Mouse (Mus musculus): ENCODE data around the gene Hes7.

The Hes7 gene

GRCm38 (mm10) chr11:69120221-69121000, at the start of gene Hes7:
Hes7 (plus strand) TSS chr11:69120404.
- peak; percentile 69 for DNase-seq

DNA sequence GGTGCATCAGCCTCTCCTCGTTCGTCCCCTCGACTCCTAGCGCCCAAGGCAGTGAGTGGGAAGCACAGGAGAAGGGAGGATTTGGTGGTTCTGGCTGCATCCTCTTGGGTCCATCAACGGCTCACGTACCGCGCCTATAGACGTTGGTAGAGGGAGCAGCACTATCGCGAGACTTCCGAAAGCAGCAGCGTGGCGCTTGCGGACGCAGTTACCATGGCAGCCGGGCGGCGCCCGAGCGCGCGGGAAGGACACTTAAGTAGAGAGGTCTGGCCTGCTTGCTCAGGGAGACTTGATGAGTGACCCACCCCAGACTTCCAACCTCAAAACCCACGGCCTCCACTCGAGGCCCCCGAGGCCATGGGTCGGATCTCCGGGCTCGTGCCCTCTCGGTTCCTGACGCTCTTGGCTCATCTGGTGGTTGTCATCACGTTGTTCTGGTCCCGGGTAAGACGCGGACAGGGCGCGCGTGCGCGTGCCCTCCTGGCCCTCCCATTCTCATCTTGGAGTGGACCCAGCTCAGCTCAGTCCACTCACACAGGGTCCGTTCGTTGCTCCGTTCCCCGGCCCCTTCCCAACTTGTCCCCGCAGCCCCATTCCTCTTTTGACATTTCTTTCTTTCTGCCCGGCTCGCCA, 49.5 kb upstream of the Hes7 start, which contains the start of gene Tmem107:
Gene Tmem107 (plus strand): TSS at position 217 of the 633 bp plus-strand sequence.
- peak; percentile 98 for DNase-seq

DNA sequence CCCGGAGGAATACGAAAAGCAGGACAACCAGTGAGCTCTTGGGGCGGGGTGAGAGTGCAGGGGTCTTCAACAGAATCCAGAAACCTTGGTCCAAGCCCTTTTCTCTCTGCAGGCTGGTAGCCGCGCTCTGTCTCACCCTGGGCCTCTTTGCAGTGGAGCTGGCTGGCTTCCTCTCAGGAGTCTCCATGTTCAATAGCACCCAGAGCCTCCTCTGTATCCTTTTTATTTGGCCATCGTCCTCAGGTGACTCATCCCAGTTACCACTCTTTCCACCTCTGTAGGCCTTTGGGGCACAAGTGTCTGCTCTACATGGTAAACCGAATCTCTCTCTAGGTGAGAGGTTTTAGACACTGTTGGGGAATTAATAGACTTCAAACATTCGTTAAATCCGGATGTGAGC, 48.9 kb upstream of the Hes7 start:
- no peak for DNase-seq

- no peak for DNase-seq
These were observed 48.0 kb upstream of the Hes7 start for GRCm38 (mm10) chr11:69072234-69072633.

GRCm38 (mm10) chr11:69072666-69073064, 47.5 kb upstream of the Hes7 start:
- no peak for DNase-seq

DNA sequence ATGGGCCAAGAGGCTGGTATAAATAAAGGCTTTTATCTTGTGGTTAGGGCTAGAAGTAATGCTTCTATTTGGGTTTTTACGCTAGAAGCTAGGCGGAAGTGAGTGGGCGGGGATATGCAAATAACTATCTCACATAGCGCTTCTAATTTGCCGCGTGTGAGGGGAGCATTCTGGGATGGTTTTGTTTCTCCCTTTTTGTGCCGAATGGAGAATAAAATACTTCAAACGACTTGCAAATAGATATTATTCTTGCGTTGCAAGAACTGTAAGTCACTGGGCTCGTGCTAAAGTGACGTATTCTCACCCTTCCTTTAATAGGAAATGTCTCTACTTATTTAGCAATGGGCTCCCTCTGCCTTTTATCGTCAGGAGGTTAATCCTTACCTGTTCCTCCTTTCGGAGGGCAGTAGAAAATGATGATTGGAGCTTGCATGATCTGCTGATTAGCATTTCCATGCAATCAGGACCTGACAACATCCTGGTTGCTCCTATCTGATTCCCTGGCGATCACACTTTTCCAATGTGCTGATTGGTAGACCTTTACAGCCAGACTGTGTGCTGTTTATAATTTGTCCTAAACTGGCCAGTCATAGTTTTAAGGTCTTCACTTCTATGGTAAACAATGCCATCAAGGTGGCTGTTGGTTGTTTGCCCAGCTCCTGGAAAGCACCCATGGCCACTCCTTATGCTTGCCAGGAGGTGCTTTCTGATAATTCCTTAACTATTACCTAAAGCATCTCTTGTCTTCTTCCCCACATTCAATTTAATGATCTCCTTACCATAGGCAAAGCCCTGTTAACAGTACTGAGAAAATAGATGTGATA, 46.9 kb upstream of the Hes7 start:
- DNase-seq: peak; percentile 96

DNA sequence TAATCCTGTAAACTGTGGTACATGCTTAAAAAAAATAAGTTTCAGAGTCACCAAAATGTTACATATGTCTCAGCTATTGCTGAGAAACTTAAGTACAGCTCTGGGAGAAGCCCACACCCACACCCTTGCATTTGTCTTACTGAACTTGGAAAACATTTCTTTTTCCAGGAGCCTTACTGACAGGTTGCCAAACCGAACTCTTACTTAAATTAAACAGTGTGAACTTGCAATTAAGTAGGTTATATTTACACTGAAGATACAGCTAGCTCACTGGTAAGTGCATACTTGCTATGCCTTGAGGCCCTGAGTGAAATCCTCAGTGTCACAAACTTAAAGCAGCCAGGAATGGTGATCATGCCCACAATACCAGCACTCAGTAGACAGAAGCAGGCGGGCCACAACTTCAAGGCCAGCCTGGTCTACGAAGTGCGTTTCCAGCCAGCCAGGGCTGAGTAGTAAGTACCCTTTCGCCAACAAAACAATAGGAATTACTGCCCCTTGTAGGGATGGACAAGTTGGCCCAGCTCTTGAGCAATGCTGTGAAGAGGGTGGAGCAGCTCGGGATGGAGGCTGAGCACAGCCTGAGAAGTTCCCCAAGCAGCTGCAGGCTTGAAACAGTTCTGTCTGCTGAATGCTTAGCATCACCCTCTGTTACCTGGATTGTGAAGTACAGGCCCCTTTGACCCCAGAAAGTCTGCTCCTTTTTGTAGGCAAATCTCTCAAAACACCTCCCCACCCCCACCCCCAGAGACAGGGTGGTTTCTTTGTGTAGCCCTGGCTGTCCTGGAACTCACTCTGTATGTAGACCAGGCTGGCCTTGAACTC, 46.0 kb upstream of the Hes7 start:
- no peak for DNase-seq

DNA sequence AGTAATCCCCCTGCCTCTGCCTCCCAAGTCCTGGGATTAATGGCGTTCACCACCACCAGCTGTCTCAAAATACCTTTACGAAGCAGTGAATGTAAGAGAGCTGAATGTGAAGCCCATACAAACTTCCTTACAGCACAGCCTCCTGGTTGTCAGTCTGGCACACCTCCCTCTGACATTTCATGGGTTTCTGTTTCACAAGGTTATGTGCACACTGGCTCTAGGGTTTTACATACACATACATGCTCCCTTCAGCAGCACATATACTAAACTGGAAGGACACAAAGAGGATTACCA, 45.5 kb upstream of the Hes7 start:
- no peak for DNase-seq

- DNase-seq: no peak
These were observed 44.3 kb upstream of the Hes7 start for GRCm38 (mm10) chr11:69075764-69076479.

- no peak for DNase-seq
These were observed 43.6 kb upstream of the Hes7 start for GRCm38 (mm10) chr11:69076572-69076971.

DNA sequence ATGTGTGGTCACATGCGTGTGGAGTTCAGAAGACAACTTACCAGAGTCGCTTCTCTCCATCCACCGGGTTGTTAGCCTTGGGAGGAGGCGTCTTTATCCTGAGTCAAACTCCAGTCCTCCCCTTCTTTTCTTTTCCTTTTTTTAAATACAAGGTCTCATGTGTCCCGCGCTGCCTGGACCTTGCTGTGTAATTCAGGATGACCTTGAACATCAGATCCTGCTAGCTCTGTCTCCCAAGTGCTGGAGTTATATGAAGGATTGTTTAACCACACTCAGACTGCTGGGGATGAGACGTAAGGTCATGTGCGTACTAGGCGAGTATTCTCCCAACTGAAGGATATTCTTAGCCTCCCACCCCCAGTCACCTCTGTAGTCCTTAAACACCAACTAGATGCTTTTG, 42.9 kb upstream of the Hes7 start:
- no peak for DNase-seq

GRCm38 (mm10) chr11:69078041-69078440, 42.2 kb upstream of the Hes7 start:
- DNase-seq: no peak

DNA sequence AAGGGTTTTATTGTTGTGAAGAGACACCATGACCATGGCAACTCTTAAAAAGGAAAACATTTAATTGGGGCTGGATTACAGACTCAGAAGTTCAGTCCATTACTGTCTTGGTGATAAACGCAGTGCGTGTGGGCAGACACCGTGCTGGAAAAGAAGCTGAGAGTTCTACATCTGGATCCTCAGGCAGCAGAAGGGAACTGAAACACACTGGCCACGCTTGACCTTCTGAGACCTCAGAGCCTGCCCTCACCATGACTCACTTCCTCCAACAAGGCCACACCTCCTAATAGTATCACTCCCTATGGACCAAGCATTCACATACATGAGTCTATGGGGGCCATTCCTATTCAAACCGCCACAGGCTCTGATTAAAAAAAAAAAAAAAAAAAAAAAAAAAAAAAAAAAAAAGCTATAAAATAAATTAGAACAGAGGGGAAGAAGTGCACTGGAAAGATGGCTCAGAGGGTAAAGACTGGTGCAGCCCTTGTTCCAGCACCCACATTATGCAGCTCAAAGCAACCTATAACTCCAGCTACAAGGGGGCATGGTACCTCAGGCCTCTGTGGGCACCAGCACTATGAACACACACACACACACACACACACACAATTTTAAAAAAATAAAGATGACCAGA, 41.3 kb upstream of the Hes7 start:
- no peak for DNase-seq

- DNase-seq: no peak
These were observed 39.9 kb upstream of the Hes7 start for GRCm38 (mm10) chr11:69080102-69080854.

DNA sequence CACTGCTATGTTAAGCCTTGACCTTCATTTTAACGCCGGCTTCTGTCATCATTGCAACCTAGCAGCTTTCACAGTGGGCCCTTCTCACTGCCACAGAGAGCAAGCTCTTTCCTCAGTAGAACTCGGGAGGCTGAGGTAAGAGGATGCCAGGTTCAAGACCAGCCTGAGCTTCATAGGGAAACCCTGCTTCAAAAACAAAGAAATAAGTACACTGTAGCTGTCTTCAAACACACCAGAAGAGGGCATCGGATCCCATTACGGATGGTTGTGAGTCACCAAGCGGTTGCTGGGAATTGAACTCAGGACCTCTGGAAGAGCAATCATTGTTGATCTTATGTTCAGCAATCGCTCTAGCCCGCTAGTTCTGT, 39.4 kb upstream of the Hes7 start:
- DNase-seq: no peak

- no peak for DNase-seq
These were observed 38.6 kb upstream of the Hes7 start for GRCm38 (mm10) chr11:69081613-69082012.

- no peak for DNase-seq
These were observed 34.6 kb upstream of the Hes7 start for GRCm38 (mm10) chr11:69085608-69086007.

- no peak for DNase-seq
These were observed 33.8 kb upstream of the Hes7 start for GRCm38 (mm10) chr11:69086390-69086789.

DNA sequence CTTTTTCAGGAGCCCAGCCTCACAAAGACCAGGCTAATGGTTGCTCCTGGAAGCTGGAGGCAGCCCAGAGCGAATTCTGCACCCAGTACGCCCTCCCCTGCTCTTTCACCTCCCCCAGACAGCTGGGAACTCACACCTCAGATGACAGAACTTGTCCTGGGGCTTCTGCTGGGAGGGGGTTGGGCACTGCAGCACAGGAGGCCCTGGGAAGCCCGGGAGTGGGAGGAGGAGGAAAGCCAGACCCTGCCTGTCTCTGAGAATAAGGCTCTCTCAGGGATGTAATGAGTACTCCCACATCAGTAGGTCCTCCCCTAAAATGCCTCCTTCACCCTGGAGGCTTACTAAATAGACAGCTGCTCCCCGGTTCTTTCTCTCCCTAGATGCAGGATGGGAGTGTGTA, 33.1 kb upstream of the Hes7 start:
- DNase-seq: peak; percentile 79

DNA sequence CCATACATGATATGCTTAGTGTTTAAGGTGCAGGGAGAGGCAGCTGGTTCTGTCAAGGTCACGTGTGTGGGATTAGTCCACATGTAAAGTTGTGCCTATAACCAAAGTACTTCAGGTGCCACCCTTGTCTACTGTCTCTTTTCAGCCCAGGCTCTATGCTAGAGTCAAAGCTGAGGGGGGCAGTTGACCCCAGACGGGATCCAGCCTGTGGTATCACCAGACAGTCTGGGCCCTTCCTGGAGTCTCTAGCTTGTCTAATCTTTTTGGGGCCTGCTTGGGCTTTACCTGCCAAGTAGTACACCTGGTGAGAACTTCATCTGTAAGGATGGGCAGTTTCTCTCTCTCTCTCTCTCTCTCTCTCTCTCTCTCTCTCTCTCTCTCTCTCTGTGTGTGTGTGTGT, 32.6 kb upstream of the Hes7 start:
- DNase-seq: no peak

Measured in retina, postnatal 1 day (tissue).